Mouse (Mus musculus) splenic B cell, adult 2 months (primary cell): ENCODE results near the gene Aff3.

Experiments used
- DNase-seq: peaks from one replicate; pipeline ENCODE4 v3.0.0-alpha.2; 2011; ENCODE audit warnings: low read depth, low spot score
- H3K27me3 ChIP-seq: 2 replicates; pipeline ENCODE4 v1.6.1; 2012; ENCODE audit warnings: mild to moderate bottlenecking, low read length, moderate library complexity, mixed read lengths; ENCODE audit not compliant: control insufficient read depth, poor library complexity, insufficient read depth, severe bottlenecking
- H3K36me3 ChIP-seq: 2 replicates; pipeline ENCODE4 v1.6.1; 2012; ENCODE audit warnings: mild to moderate bottlenecking, low read length, moderate library complexity, mixed read lengths; ENCODE audit not compliant: control insufficient read depth, poor library complexity, insufficient read depth, severe bottlenecking

Gene Aff3

DNA sequence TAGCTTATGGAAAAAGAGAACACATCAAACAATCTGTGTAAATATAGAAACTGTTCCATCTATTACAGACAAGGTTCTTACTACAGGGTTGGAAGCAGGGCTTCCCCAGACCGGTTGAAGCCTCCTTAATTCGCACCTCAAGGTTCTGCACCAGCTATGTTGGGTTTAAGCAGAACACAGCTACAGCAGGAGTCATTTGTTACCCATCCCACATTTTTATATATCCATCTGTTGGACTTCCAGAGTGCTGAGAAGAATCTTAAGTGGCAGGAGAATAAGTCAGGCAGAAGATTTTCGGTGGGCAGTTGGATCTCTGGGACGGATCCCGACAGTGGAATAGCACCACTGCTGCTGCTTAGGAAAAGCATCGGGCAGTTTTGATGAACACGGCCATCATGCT, 384.2 kb downstream of the Aff3 start:
- peaks cover 8% of the 10 kb centered on the region for H3K36me3 ChIP-seq
- DNase-seq, result no peak
- H3K27me3 ChIP-seq, result no peaks in the 10 kb centered on the region

DNA sequence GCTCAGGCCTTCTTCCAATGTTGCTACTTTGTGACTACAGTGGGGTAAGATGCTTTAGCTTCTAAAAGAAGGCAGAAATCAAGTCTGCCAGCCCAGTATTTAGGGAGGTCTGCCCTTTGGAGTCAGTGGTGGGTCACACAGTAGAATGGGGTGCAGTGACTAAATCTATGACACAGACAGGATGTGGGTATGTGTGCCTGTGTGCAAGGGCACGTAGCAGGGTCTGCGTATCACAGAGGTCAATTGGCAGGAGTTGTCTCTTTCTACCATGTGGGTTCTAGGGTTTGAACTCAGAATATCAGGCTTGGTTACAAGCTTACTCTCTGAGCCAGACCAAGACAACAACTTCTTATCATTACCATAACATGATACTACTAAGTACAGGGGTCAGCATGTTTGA, 393.4 kb downstream of the Aff3 start:
- H3K27me3 ChIP-seq, result no peaks in the 10 kb centered on the region

DNA sequence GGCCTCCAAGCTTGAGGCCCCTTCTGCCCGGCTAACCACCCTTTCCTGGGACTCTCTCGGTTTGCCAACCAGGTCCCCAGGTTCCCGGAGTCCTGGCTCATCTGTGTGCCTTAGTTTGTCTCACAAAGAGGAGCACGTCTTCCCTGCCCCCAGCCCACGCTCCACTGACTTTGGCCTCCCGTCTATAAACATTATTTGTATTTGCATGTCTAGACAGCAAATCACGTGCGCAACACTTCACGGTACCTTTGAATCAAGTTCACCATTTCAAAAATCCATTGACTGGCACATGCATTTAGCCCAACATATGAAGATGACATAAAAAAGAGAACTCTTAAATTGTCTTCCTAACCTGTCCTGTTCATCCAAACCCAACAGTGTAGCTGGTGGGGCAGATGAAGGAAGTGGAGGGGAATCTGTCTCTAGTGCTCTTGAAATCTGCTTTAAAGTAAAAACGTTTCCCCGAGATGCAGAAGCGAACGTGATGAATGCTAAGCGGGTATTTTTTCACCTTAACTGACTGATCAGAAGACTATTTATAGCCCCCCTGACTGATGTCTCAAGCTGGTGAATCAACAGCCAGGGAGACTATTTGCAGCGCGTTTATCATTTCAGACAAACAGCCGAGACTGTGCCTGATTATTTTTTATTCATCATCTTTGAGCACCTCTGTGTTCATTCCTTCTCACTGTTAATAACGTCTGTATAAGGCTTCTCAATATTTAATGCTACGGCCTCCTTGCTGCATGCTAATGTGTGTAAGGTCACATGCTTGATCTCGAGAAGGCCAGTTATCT, 396.3 kb downstream of the Aff3 start:
- no peak for DNase-seq
- no peaks in the 10 kb centered on the region for H3K27me3 ChIP-seq
- H3K36me3 ChIP-seq, result peaks cover 15% of the 10 kb centered on the region; the same call in 1 of the 2 replicates

More for the DNA sequence above, 393.4 kb downstream of the Aff3 start:
- H3K36me3 ChIP-seq, result peaks cover 5% of the 10 kb centered on the region; the same call in 1 of the 2 replicates
- no peak for DNase-seq

DNA sequence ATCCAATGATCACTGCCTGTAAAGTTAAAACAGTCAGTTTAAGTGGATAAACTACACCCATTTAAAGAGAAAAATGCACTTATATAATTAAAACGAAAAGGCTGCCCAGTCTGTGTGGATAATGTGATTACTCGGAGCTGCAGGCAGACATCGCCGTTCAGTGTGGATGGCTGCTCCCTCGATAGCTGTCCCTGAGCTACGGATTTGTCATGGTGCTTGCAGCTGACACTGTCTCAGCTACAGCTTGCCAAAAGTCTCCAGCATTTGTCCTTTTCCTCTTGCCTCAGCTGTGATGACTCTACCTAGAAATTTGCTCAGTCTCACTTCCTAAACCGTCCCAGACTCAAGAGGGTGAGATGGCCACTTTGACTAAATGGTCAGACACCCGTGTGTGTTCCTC, 401.5 kb downstream of the Aff3 start:
- peaks cover 19% of the 10 kb centered on the region; the same call in 1 of the 2 replicates for H3K36me3 ChIP-seq
- H3K27me3 ChIP-seq, result no peaks in the 10 kb centered on the region
- DNase-seq, result no peak

DNA sequence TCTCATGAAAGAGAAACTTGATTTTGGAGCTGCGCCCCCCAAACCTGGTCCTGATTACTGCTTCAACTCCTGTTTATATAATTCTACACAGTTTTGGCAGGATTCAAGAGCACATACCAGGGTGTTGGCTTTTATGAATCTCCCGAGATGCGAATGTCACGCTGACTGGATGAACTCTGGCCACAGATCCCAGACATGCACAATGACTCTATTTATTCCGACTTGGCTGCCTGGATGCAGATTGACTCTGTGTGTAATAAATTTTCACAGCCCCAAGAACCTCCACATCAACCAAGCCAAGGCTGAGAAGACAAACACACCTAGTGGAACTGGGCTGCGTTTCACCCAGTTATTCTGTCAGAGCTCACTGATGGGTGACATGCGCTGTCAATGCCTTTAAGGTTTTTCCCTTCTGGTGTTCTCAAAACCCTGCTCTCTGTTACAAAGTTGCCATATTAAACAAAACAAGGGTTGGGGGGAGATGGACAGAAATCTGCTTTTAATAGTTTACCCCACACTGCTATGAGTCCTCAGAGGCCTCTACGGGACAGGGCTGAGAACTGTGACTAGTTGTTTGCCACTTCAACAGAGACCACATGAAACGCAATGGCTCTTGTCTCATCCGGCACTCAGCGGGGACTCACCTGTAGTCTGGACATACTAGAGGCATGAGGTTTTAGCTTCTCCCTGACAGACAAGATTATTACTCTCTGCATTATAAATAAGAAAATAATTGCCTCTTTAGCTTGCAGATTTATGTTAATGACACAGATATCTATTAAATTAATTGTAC, 402.2 kb downstream of the Aff3 start:
- no peak for DNase-seq
- Histone ChIP-seq H3K27me3 (no peaks in the 10 kb centered on the region), H3K36me3 (peaks cover 17% of the 10 kb centered on the region; the same call in 1 of the 2 replicates)

DNA sequence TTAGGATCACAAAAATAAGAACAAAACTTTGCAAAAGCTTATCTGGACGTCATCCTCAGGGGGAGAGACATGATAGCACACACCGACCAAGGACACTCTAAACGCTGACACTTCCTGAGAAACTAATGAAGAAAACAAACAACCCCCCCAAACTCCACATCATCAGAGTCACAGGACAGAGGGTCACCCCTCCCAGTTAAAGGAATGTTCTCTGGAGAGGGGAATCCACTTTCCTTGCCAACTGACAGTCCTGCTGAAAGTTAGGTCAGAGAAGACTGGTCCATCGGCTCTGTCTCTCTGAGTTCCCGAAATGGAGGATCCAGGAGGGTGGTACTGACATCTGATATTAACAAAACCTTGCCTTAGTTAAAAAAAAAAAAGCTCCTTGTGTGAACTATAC, 403.7 kb downstream of the Aff3 start:
- peaks cover 14% of the 10 kb centered on the region; the same call in 1 of the 2 replicates for H3K36me3 ChIP-seq
- H3K27me3 ChIP-seq, result no peaks in the 10 kb centered on the region

DNA sequence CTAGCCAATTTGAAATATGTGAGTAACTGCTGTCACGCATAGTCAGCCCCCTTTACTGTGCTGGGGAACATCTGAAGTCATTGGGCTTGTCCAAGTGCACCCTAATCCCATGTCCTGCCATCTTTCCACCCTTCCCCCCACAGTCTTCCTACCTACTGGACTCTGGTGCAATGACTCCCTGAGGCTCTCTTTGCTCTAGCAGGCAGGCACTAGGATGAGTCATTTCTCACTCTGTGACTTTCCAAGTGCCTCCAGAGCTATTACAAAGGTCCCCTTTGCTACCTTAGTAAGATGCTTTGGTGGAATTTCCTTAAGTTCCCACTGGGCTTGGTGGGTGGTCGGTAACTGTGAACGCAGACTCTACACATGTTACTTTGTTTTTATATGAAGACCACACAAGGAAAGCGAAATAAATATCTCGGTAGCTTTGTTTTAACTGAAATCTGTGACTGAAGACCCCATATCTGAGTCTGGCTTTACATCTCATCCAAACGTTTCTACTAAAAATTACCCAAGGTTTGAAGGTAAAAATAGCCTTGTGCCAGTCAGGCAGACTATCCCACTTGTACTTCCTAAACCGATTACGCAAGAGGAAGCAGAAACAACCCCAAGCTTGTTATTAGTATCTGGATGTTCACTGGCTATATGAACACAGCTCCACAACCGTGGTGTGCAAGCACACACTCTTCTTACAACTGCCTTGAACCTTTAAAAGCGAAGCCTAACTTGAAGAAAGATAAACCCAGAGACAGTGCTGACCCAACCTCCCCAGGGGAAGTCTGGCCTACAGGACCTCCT, 405.0 kb downstream of the Aff3 start:
- peaks cover 10% of the 10 kb centered on the region; the same call in 1 of the 2 replicates for H3K36me3 ChIP-seq
- no peaks in the 10 kb centered on the region for H3K27me3 ChIP-seq
- DNase-seq, result no peak

More for the DNA sequence above, 403.7 kb downstream of the Aff3 start:
- no peak for DNase-seq

DNA sequence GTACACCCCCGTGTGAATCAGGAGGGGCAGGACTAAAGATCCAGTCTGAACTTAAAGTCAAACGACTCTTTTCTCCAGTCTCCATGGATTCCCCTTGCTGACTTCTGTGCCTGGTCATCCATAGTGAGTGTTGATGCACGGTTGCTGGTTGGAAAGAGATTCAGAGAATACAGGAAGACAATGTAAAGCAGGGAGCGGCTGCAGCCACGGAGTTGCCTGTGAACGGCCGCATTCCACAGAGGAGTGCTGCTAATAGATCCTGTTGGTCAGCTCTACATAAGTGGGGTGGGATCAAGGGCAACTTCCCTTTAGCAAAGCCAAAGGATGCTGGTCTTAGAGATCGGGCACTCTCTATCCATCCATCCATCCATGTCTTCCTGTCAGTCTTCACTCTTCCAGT, 410.3 kb downstream of the Aff3 start:
- no peaks in the 10 kb centered on the region; the same call in 1 of the 2 replicates for H3K36me3 ChIP-seq
- H3K27me3 ChIP-seq, result no peaks in the 10 kb centered on the region
- no peak for DNase-seq

DNA sequence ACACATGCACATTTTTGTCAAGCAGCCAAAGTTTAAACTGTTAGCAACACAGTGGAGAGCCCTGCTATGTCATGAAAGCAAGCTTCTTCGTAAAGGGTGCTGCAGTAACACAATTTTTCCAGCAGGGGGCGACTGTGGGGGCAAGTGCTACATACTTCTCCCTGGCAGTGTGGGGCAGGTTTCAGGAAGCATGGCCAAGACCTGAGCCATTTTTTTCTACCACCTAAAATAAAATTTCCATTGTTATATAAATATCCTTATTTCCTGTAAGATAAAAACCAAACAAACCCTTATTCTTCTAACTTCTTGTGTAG, 412.0 kb downstream of the Aff3 start:
- Histone ChIP-seq H3K36me3 (no peaks in the 10 kb centered on the region; the same call in 1 of the 2 replicates), H3K27me3 (no peaks in the 10 kb centered on the region)
- DNase-seq, result peak; percentile 71

DNA sequence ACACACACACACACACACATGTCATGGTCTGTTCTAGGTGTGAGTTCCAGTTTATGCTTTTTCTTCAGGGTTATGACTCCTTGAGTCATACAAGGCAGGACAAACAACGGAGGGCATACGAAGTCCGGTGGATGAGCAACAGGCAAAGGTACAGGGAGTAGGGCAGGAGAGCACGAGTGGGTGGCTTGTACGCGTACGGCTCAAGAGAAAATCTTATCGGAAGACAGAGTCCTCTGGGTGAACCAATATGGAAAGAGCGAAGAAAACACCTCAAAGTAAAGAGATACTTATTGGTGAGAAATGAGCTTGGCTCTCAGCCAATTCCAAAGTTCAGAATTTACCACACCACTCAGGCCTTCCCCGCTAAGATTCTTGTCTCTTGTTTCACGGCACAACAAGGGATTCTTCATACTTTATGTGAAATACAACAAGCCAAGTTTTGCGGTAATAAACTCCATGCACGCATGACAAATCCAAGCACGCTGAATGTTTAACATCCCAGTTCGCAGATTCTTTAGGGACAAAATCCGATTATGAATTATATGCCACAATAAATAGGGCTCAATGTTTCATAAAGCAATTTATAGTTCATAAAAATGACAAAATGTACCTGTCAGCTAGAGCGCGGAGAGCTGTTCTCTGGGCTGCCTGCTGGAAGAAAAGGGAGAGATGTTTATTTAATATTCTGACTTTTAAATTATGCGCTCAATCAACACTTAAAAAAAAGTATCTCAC, 412.6 kb downstream of the Aff3 start:
- Histone ChIP-seq H3K27me3 (no peaks in the 10 kb centered on the region), H3K36me3 (no peaks in the 10 kb centered on the region; the same call in 1 of the 2 replicates)
- DNase-seq, result no peak

DNA sequence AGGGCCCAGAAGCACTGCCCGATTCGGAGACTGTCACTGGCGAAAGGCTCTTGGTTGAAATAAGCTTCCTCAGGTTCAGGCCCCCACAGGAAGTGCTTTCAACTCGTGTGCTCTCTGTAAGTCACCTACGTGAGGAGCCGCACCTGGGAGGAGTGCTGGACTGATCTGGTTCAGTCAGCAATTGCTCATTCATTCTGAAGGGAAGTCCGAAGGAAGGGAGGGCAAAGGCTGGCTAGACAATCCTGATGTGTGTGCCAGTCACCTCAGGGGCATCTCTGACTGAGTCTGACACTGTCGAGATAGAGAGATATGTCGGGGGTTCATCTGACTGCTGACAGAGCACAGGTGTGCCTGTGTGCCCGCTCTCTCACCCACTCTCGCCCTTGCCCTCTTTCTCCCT, 413.3 kb downstream of the Aff3 start:
- DNase-seq, result no peak
- H3K27me3 ChIP-seq, result no peaks in the 10 kb centered on the region
- no peaks in the 10 kb centered on the region; the same call in 1 of the 2 replicates for H3K36me3 ChIP-seq

DNA sequence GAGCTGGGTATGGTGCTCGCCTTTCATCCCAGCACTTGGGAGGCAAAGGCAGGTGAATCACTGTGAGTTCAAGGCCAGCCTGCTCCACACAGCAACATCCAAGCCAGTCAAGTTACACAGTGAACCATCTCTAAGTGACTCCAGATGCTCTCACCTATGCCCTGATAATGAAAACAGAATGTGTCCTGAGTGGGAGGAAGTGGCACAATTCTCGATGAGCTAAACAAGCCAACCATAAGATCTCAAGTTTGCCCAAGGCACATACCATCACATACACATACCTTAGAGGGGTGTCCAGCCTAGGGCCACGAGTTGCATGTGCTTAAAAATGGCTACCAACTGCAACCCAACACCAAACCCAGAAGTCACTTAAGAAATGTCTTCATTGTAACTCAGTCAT, 414.5 kb downstream of the Aff3 start:
- no peak for DNase-seq
- H3K27me3 ChIP-seq, result no peaks in the 10 kb centered on the region
- 0 out of 2 replicates have a peak, but pooled peaks cover 2% of the 10 kb centered on the region for H3K36me3 ChIP-seq

DNA sequence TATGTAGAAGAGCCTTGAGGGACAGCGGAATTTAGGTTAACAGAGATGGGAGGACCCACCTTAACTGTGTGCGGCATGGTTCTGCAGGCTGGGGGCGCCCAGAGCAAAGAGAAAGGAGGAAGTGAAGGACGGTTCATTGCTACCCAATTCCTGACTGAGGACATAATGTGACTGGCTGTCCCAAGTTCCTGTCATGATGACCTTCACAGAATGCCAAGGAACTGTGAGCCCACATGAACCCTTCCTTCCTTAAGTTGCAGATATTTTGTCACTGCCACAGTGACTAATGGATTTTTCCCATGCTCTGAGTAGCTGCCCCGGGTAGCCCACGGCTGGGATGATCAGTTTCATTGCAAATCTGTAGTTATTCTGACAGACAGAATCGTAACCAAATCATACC, 415.2 kb downstream of the Aff3 start:
- no peak for DNase-seq
- Histone ChIP-seq H3K27me3 (no peaks in the 10 kb centered on the region), H3K36me3 (0 out of 2 replicates have a peak, but pooled peaks cover 2% of the 10 kb centered on the region)

DNA sequence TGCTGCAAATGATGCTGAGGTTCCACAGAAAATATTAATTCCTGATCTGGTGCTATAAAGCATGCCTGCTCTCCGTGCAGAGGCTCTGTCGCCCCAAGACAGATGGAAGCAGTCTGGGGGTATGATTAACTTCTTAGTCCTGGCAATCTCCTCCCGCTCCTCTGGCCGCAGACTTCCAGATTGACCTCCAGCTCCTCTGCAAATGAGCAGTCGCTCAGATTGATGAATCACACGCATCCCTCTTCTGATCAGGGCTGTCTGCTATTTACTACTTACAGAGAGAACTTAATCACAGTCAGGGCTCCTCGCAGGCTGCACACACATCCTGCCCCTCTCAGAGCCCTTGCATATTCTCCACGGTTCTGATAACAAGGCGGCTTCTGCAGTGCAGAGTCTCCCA, 416.7 kb downstream of the Aff3 start:
- DNase-seq, result no peak
- Histone ChIP-seq H3K36me3 (0 out of 2 replicates have a peak, but pooled peaks cover 2% of the 10 kb centered on the region), H3K27me3 (no peaks in the 10 kb centered on the region)
